Mouse (Mus musculus): ENCODE data around the gene Cyp4f15. TPM values are rescaled to one million over a fixed set of nuclear protein-coding genes. Genes with fewer than 3 reads are reported as not detected.
A peak's percentile ranks its signal among the peaks of the same experiment; 100 is the strongest.
"Not testable (repeated sequence)": the region's sequence is repeated elsewhere in the genome, so short reads cannot be mapped to it uniquely, and the experiment has no call there.

Cyp4f15 gene
- polyA plus RNA-seq, 1 experiment from 2014 or later, result 1.7 TPM

DNA sequence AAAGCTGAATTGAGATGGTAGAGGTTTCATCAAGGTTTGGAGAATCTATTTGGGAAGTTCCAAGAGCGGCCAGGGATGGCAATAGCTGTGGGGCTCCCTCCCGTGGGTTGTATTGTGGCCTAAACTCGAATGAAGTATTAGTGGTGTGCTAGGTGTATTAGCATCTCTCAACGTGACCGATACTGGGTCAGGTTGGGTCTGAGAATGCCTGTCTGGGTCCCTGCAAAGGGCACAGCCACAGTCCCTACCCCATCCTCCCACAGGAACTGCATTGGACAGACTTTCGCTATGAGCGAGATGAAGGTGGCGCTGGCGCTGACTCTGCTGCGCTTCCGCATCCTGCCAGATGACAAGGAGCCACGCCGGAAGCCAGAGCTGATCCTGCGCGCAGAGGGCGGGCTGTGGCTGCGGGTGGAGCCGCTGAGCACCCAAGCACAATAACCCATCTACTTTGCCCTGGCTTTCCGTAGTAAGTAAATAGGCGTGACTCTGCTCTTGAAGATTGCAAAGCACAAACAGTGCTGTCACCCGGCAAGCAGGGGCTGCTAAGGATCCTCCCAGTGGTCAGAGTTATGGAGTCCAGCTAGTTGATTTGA is 9.3 kb upstream of the Cyp4f15 start:
- no peaks in the 10 kb centered on the region for H3K9me3 ChIP-seq (ENCODE audit: control insufficient read depth, low read length)
- peak overlapping the region; percentile 17 for H3K4me2 ChIP-seq (ENCODE audit: low read length)
- WGBS, result 50% methylated on average over 21 of the region's 21 CpGs
- no peak overlapping the region for H3K27ac ChIP-seq (ENCODE audit: low read length)
- no peak for ATAC-seq
- H3K9ac ChIP-seq (replicated peaks; ENCODE audit: low read depth, low read length), result no peak overlapping the region
- no peak overlapping the region for H3K4me3 ChIP-seq (replicated peaks; ENCODE audit: low read length)
- H3K4me1 ChIP-seq (replicated peaks; ENCODE audit: control insufficient read depth, insufficient read depth, low read length), result no peaks in the 10 kb centered on the region
- no peaks in the 10 kb centered on the region for H3K27me3 ChIP-seq (replicated peaks; ENCODE audit: control insufficient read depth, insufficient read depth, low read length)
- no peaks in the 10 kb centered on the region for H3K36me3 ChIP-seq (ENCODE audit: control insufficient read depth, insufficient read depth)

DNA sequence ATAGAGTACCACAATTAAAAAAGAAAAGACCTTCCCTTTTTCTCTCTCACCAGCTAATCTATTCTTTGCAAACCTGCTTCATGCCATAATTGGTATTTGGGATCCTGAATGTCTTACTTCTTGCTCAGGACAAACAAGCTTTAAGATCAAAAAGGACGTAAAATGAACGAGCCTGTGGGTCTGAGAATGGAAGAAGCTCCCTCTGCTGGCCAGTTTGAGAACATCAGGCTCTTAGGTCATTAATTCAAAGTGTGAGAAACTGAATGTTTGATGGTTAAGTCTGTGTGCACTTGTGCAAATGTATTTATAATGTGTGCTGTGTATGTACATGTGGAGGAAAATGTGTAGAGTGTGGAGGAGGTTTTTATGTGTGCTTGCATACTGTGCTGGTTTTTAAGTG is 5.0 kb upstream of the Cyp4f15 start:
- no peak overlapping the region for H3K4me2 ChIP-seq (ENCODE audit: low read length)
- H3K36me3 ChIP-seq (ENCODE audit: control insufficient read depth, insufficient read depth), result no peaks in the 10 kb centered on the region
- no peak overlapping the region for H3K9ac ChIP-seq (replicated peaks; ENCODE audit: low read depth, low read length)
- WGBS, result 14% methylated on average over 2 of the region's 2 CpGs
- no peak for ATAC-seq
- no peak overlapping the region for H3K4me3 ChIP-seq (replicated peaks; ENCODE audit: low read length)
- H3K27ac ChIP-seq (ENCODE audit: low read length), result no peak overlapping the region
- H3K27me3 ChIP-seq (replicated peaks; ENCODE audit: control insufficient read depth, insufficient read depth, low read length), result no peaks in the 10 kb centered on the region
- no peaks in the 10 kb centered on the region for H3K9me3 ChIP-seq (ENCODE audit: control insufficient read depth, low read length)
- no peaks in the 10 kb centered on the region for H3K4me1 ChIP-seq (replicated peaks; ENCODE audit: control insufficient read depth, insufficient read depth, low read length)

DNA sequence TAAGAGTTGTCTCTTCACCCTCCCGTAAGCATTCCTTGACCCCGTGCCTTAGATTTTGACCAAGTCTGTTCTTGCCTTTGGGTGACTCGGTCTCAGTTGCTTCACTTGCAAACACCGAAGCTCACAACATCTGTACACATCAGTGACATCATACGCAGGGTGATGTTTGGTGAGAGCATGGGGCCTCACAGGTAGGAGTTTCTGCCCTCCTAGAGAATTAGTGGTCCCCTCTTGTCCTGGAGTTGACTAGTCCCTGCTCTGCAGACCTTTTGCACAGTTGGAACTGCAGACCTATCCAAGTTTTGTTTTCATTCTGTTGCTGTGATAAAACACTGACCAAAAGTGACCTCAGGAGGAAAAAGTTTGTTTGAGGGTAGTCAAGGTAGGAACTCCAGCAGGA is 1.3 kb downstream of the Cyp4f15 start:
- Histone ChIP-seq H3K9me3 (ENCODE audit: control insufficient read depth, low read length) (no peaks in the 10 kb centered on the region), H3K4me2 (ENCODE audit: low read length) (no peak overlapping the region), H3K4me3 (replicated peaks; ENCODE audit: low read length) (no peak overlapping the region), H3K36me3 (ENCODE audit: control insufficient read depth, insufficient read depth) (no peaks in the 10 kb centered on the region), H3K27me3 (replicated peaks; ENCODE audit: control insufficient read depth, insufficient read depth, low read length) (no peaks in the 10 kb centered on the region), H3K9ac (replicated peaks; ENCODE audit: low read depth, low read length) (no peak overlapping the region), H3K27ac (ENCODE audit: low read length) (no peak overlapping the region), H3K4me1 (replicated peaks; ENCODE audit: control insufficient read depth, insufficient read depth, low read length) (no peaks in the 10 kb centered on the region)
- WGBS, result over 99% methylated on average over 5 of the region's 5 CpGs
- ATAC-seq, result no peak

DNA sequence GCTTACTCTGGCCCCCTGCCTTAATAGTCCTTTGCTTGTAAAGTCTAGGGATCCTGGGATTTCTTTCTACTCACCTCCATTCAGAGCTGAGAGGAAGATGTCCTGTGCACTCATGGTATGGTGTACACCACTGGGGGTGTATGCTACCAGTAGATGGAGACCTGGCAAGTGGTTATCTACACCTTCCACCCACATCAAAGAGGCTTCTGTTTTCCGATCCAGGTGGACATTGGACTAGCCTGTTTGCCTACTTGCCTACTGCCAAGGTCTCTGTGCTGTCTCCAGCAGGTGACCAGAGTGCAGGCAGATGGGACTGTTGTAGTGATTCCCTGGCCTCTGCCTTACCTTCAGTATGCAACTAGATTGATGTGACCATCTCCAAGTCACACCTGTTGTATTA is 5.5 kb downstream of the Cyp4f15 start:
- ATAC-seq, result no peak
- no peaks in the 10 kb centered on the region for H3K9me3 ChIP-seq (ENCODE audit: control insufficient read depth, low read length)
- WGBS, result 96% methylated on average over 1 of the region's 1 CpGs
- no peak overlapping the region for H3K9ac ChIP-seq (replicated peaks; ENCODE audit: low read depth, low read length)
- no peaks in the 10 kb centered on the region for H3K27me3 ChIP-seq (replicated peaks; ENCODE audit: control insufficient read depth, insufficient read depth, low read length)
- no peak overlapping the region for H3K4me3 ChIP-seq (replicated peaks; ENCODE audit: low read length)
- no peaks in the 10 kb centered on the region for H3K36me3 ChIP-seq (ENCODE audit: control insufficient read depth, insufficient read depth)
- H3K27ac ChIP-seq (ENCODE audit: low read length), result no peak overlapping the region
- no peak overlapping the region for H3K4me2 ChIP-seq (ENCODE audit: low read length)
- no peaks in the 10 kb centered on the region for H3K4me1 ChIP-seq (replicated peaks; ENCODE audit: control insufficient read depth, insufficient read depth, low read length)

DNA sequence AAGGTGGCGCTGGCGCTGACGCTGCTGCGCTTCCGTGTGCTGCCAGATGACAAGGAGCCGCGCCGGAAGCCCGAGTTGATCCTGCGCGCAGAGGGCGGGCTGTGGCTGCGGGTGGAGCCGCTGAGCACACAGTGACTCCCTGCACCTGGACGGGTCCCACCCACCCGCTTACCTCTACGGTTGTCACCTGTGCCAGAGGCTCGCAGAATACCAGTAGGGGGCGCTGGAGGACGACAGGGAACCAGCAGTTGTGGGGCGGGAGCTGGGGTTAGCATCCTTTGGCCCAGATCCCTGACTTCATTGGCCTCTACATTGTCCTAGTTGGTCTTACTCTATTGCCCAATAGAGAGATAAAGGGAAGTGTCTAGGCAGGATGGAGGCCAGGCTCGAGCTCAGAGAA is 17.4 kb downstream of the Cyp4f15 start:
- no peak for ATAC-seq
- no peaks in the 10 kb centered on the region for H3K27me3 ChIP-seq (replicated peaks; ENCODE audit: control insufficient read depth, insufficient read depth, low read length)
- H3K36me3 ChIP-seq (ENCODE audit: control insufficient read depth, insufficient read depth), result no peaks in the 10 kb centered on the region
- no peaks in the 10 kb centered on the region for H3K4me1 ChIP-seq (replicated peaks; ENCODE audit: control insufficient read depth, insufficient read depth, low read length)
- peaks cover 4% of the 10 kb centered on the region; the same call in 1 of the 2 replicates for H3K9me3 ChIP-seq (ENCODE audit: control insufficient read depth, low read length)
- no peak overlapping the region for H3K27ac ChIP-seq (ENCODE audit: low read length)
- H3K9ac ChIP-seq (replicated peaks; ENCODE audit: low read depth, low read length), result no peak overlapping the region
- H3K4me2 ChIP-seq (ENCODE audit: low read length), result no peak overlapping the region
- 43% methylated on average over 22 of the region's 22 CpGs for whole genome bisulfite sequencing
- no peak overlapping the region for H3K4me3 ChIP-seq (replicated peaks; ENCODE audit: low read length)

DNA sequence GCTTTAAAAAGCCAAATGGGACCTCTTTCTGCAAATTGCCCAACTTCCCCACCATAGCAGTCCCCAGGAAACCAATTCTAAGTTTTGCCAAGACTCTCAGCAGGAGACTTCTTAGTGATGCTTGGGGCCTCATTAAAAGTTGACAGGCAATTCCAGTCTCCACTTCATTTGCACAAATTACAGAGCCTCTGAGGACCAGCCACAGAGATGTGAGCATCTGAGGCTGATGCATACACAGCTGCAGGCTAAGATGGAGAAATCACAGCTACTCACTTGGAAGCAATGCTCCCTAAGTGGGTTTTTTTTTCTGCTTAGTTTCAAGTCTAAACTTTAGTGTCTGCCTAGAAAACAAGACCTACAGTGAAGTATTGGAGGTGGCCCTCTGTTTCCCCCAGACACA is 25.1 kb downstream of the Cyp4f15 start:
- H3K36me3 ChIP-seq (ENCODE audit: control insufficient read depth, insufficient read depth); H3K4me1 ChIP-seq (replicated peaks; ENCODE audit: control insufficient read depth, insufficient read depth, low read length); H3K4me2 ChIP-seq (ENCODE audit: low read length); H3K9ac ChIP-seq (replicated peaks; ENCODE audit: low read depth, low read length); H3K9me3 ChIP-seq (ENCODE audit: control insufficient read depth, low read length); H3K4me3 ChIP-seq (replicated peaks; ENCODE audit: low read length); H3K27me3 ChIP-seq (replicated peaks; ENCODE audit: control insufficient read depth, insufficient read depth, low read length); H3K27ac ChIP-seq (ENCODE audit: low read length): not testable (repeated sequence)
- peak; percentile 57; the same call in 1 of the 2 replicates for ATAC-seq

DNA sequence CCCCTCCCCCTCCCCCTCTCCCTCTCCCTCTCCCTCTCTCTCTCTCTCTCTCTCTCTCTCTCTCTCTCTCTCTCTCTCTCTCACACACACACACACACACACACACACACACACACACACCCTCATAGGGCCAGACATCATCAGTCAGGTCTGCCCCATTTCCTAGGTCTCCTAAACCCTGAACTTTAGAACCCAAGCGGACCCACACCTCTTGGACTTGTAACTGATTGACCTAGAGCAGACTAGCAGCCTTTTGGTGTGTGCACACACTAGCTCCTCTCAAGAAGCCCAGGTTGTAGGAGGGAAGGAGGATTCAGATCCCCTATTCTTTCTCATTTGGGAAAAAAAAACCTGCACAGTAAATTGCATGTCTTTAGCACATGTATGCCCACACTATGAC is 36.7 kb downstream of the Cyp4f15 start:
- H3K27ac ChIP-seq (ENCODE audit: low read length); H3K9ac ChIP-seq (replicated peaks; ENCODE audit: low read depth, low read length); H3K36me3 ChIP-seq (ENCODE audit: control insufficient read depth, insufficient read depth); ATAC-seq; H3K4me2 ChIP-seq (ENCODE audit: low read length); H3K4me3 ChIP-seq (replicated peaks; ENCODE audit: low read length); H3K4me1 ChIP-seq (replicated peaks; ENCODE audit: control insufficient read depth, insufficient read depth, low read length); H3K27me3 ChIP-seq (replicated peaks; ENCODE audit: control insufficient read depth, insufficient read depth, low read length); H3K9me3 ChIP-seq (ENCODE audit: control insufficient read depth, low read length): not testable (repeated sequence)
- WGBS, result 88% methylated on average over 1 of the region's 1 CpGs

DNA sequence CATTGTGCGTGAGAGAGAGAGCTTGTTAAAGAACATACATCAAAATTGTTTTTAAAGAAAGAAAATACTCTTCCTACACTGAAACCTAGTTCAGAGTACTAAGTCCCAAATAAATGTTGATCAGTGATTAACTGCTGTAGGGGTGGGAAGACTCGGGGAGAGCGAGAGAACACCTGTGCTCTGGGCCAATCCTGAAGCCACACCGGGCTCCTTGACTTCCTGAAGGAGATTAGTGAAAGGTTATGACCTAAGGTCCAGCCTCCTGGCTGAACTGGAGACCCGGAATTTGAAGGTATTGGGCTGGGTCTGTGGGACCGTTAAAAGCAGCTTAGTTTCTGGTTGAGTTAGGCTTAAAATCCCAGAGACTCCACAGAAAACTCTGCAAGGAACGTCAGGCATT is 37.3 kb downstream of the Cyp4f15 start:
- H3K4me1 ChIP-seq (replicated peaks; ENCODE audit: control insufficient read depth, insufficient read depth, low read length), result no peaks in the 10 kb centered on the region
- no peaks in the 10 kb centered on the region for H3K9me3 ChIP-seq (ENCODE audit: control insufficient read depth, low read length)
- no peak overlapping the region for H3K4me3 ChIP-seq (replicated peaks; ENCODE audit: low read length)
- H3K27ac ChIP-seq (ENCODE audit: low read length), result no peak overlapping the region
- no peaks in the 10 kb centered on the region for H3K36me3 ChIP-seq (ENCODE audit: control insufficient read depth, insufficient read depth)
- ATAC-seq, result no peak
- WGBS, result 60% methylated on average over 7 of the region's 7 CpGs
- H3K4me2 ChIP-seq (ENCODE audit: low read length), result no peak overlapping the region
- no peaks in the 10 kb centered on the region for H3K27me3 ChIP-seq (replicated peaks; ENCODE audit: control insufficient read depth, insufficient read depth, low read length)
- H3K9ac ChIP-seq (replicated peaks; ENCODE audit: low read depth, low read length), result no peak overlapping the region

DNA sequence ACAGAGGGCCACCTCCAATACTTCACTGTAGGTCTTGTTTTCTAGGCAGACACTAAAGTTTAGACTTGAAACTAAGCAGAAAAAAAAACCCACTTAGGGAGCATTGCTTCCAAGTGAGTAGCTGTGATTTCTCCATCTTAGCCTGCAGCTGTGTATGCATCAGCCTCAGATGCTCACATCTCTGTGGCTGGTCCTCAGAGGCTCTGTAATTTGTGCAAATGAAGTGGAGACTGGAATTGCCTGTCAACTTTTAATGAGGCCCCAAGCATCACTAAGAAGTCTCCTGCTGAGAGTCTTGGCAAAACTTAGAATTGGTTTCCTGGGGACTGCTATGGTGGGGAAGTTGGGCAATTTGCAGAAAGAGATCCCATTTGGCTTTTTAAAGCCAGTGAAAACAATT is 40.9 kb downstream of the Cyp4f15 start:
- not testable (repeated sequence) for H3K4me3 ChIP-seq (replicated peaks; ENCODE audit: low read length); H3K27ac ChIP-seq (ENCODE audit: low read length); H3K9ac ChIP-seq (replicated peaks; ENCODE audit: low read depth, low read length); H3K9me3 ChIP-seq (ENCODE audit: control insufficient read depth, low read length); H3K4me2 ChIP-seq (ENCODE audit: low read length); H3K27me3 ChIP-seq (replicated peaks; ENCODE audit: control insufficient read depth, insufficient read depth, low read length); H3K36me3 ChIP-seq (ENCODE audit: control insufficient read depth, insufficient read depth); H3K4me1 ChIP-seq (replicated peaks; ENCODE audit: control insufficient read depth, insufficient read depth, low read length)
- peak; percentile 74 for ATAC-seq

DNA sequence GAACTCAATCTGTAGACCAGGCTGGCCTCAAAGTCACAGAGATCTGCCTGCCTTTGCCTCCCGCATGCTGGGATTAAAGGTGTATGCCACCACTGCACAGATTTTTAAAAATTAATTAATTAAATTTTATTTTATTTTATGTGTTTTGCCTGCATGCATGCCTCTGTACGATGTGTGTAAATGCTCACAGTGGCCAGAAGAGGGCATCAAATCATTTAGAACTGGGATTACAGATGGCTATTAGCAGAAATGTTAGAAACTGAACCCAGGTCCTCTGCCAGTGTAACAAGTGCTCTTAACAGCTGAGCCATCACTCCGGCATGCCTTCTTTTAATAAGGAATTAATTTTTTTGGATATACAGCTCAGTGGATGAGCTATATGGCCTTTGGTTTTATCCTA is 43.6 kb downstream of the Cyp4f15 start:
- Histone ChIP-seq H3K4me1 (replicated peaks; ENCODE audit: control insufficient read depth, insufficient read depth, low read length) (no peaks in the 10 kb centered on the region), H3K27ac (ENCODE audit: low read length) (no peak overlapping the region), H3K36me3 (ENCODE audit: control insufficient read depth, insufficient read depth) (no peaks in the 10 kb centered on the region), H3K9me3 (ENCODE audit: control insufficient read depth, low read length) (peaks cover 3% of the 10 kb centered on the region; the same call in 1 of the 2 replicates), H3K9ac (replicated peaks; ENCODE audit: low read depth, low read length) (no peak overlapping the region), H3K4me2 (ENCODE audit: low read length) (no peak overlapping the region), H3K27me3 (replicated peaks; ENCODE audit: control insufficient read depth, insufficient read depth, low read length) (no peaks in the 10 kb centered on the region), H3K4me3 (replicated peaks; ENCODE audit: low read length) (no peak overlapping the region)
- ATAC-seq, result no peak
- 73% methylated on average over 3 of the region's 3 CpGs for WGBS
